Mouse (Mus musculus): ENCODE measurements around the gene Sf3a2.

The Sf3a2 gene

GRCm38 (mm10) chr10:80776358-80776869, 21.6 kb upstream of the Sf3a2 start:
- DNase-seq, result no peak

DNA sequence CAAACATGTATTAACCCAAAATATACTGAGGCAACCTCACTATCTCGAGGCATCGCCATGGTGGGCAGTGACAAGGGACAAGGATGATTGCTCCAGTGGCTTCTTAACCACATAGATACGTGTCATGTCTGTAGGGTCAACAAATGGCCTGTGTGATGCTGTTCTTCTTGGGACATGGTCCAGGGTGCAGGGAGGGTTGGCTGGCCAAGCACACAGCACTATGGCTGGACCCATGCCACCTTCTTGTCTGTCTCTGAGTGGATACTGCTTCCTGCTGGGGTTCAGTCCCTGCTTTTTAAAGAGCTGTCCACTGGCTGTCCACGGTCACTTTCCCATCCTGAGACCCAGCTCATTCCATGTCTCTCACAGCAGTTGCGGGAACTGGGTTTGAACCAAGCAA, 20.9 kb upstream of the Sf3a2 start:
- peak; percentile 60 for DNase-seq

DNA sequence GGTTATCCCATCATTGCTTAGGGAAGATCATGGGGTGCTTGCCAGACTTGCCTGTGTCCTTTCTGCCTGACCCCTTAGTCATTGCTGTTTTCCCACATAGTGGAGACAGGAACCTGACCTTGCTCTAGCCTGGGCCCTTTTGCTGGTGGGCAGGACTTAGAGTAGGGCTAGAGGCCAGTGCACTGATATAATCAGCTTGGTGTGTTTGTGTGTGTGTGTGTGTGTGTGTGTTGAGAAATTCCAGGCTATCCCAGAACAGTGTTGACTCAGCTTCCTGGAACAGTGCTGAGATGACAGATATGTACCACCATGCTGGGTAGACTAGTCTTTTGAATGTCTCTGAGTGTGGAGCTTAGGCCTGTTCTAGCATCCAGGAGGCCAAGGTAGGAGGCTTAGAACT, 18.4 kb upstream of the Sf3a2 start:
- DNase-seq, result no peak

GRCm38 (mm10) chr10:80784302-80784701, 13.7 kb upstream of the Sf3a2 start:
- DNase-seq, result no peak

DNA sequence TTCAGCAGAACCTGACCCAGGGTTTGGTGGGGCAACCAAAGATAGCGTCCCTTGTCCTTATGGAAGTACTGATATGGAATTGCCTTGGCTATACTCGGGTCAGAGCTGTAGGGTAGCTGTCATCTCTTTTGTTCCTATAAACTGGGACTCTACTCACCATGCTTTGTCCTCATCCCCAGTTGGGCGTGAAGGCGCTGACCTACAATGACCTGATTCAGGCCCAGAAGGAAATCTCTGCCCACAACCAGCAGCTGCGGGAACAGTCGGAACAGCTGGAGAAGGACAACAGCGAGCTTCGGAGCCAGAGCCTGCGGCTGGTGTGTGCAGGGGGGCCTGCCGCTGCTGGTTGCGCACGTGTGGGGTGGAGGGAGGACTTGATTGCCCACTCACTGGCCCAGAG, 13.1 kb upstream of the Sf3a2 start:
- no peak for DNase-seq

- DNase-seq, result no peak
These were observed 12.0 kb upstream of the Sf3a2 start for GRCm38 (mm10) chr10:80785963-80786362.

- no peak for DNase-seq
These were observed 10.5 kb upstream of the Sf3a2 start for GRCm38 (mm10) chr10:80787517-80787916.

GRCm38 (mm10) chr10:80790761-80791404, 7.1 kb upstream of the Sf3a2 start:
- no peak for DNase-seq

- DNase-seq, result peak in 1 of 2 experiments; percentile 45
These were observed 6.4 kb upstream of the Sf3a2 start for GRCm38 (mm10) chr10:80791476-80792174.

GRCm38 (mm10) chr10:80792175-80793032, 5.6 kb upstream of the Sf3a2 start:
- peak; percentile 77 to 78 for DNase-seq

- DNase-seq, result peak; percentile 65 to 66
These were observed 4.8 kb upstream of the Sf3a2 start for GRCm38 (mm10) chr10:80793033-80793784.

DNA sequence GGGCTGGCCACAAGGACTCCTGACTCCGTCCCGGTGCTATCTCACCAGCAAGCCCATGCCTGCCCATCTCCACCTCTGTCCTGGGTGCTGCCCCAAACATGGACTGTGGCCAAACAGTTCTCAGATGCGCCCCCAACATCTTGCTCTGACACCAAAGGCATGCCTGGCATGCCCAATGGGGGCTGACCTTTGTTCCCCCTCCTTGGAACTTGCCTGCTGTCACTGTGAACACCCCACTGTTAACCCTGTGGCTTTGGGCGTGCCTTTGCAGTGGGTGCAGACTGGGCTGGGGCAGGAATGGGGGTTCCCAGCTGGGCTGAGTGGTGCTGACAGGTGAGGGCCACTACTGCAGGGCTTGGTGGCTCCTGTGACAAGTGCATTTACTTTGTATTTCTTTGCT, 4.2 kb upstream of the Sf3a2 start:
- no peak for DNase-seq

DNA sequence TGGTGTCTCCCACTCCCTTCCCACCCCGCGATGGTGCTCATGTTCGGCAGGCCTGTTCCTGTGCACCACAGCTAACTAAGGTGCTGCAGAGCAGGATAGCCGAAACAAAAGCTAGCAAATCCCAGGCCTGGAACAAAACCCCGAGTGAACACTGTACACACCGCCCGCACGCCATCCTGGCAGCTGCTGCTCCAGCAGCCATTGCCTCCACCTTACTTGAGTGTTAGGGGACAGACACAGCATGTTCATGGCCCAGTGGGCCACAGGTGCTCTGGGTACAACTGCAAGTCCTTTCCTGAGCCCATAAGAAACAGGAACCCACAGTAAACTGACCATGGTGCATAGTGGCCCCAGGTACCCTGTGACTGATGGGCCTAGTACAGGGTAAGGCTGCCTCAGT, 3.2 kb upstream of the Sf3a2 start:
- DNase-seq, result no peak

DNA sequence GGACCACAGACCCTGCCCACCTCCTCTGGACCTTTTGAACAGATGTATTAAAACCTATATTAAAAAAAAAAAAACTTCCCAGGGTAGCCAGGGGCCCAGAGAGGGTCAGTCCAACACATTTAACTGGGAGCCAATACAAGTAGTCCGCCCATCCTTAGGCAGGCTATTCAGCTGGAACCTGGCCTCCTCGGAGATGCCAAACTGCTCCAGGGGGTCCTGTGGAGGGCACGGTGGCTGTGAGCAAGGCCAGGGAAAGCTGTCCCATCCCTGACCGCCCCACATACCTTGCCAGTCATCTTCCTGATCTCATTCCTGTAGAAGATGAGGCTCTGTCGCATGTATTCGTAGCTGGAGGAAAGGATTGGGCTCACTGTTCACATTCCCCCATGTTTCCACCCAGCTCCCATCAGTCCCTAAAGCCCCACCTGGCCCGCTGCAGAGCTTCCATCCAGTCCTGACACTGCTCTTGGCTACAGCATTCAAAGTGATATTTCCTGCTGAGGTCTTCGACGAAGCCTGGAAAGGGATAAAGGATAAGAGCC, 1.6 kb upstream of the Sf3a2 start:
- DNase-seq, result no peak

- peak in 1 of 2 experiments; percentile 8 for DNase-seq
These were observed 530 bp upstream of the Sf3a2 start for GRCm38 (mm10) chr10:80797186-80798149.

GRCm38 (mm10) chr10:80799070-80799566, 1.1 kb downstream of the Sf3a2 start:
- no peak for DNase-seq

DNA sequence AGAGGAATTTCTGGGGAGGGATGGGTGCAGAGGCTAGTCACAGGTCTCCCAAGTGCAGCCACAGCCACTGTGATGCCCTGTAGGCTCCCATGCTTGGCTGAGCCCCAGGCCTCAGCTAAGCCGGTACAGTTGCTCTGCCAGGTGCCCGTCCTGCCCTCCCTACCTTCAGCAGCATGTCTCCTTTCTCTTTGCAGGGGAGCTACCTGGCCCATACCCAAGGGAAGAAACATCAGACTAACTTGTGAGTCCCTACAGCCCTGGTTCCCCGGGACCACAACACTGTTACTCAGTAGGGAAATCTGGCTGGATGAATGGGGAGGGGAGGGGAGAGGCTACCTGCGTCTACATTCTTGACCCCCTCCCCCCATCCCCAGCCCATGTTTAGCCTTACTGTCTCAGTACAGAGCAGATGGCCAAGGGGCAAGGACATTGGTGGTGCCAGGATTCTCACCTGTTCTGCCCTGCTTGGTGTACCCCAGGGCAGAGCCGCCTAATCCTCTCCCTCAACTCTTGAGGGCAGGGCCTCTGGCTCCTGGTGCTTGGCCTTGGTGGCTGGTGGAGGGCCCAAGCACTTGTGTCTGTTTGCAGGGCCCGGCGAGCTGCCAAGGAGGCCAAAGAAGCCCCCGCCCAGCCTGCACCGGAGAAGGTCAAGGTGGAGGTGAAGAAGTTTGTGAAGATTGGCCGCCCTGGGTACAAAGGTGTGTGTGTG, 4.4 kb downstream of the Sf3a2 start:
- peak in 1 of 2 experiments; percentile 13 for DNase-seq

- no peak for DNase-seq
These were observed 5.0 kb downstream of the Sf3a2 start for GRCm38 (mm10) chr10:80802996-80803395.

- DNase-seq, result no peak
These were observed 6.3 kb downstream of the Sf3a2 start for GRCm38 (mm10) chr10:80804340-80804739.

DNA sequence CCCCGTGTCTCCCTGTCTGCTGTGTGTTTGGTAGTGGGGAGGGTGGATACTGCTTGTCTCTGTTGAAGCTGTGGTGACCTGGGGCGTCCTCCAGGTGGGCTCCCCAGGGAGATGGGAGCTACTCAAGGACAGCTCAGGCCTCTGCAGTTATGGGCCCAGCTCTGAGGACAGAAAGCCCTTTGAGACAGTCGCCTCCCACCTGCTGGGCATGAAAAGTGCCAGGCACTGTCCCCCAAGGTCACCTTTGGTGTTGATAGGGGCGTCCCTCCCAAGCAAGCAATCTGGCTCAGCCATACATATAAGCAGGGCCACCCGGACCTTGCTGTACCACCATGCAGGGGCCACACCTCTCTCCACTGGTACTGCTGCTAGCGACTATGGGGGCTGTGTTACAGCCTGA, 6.9 kb downstream of the Sf3a2 start, which contains the start of gene Amh:
TSS of gene Amh (plus strand) at position 328 of the 400 bp plus-strand sequence.
- no peak for DNase-seq

Measured in cerebellum, postnatal 36 days (tissue).